Mouse (Mus musculus) lung, adult 2 months (tissue): ENCODE measurements around the gene Hcn2.

Source experiments
- CTCF ChIP-seq: fragments of 200-500 bp; IDR thresholded peaks from 2 replicates; pipeline ENCODE4 v1.5.1; 2011; ENCODE audit warnings: mild to moderate bottlenecking, low read length, control low read depth; ENCODE audit not compliant: insufficient read depth
- POLR2A ChIP-seq: fragments of 200-500 bp; IDR thresholded peaks from 2 replicates; pipeline ENCODE4 v1.6.1; 2011; ENCODE audit warnings: low read depth, mild to moderate bottlenecking, control low read depth, low read length, borderline replicate concordance; ENCODE audit errors: extremely low read depth

DNA sequence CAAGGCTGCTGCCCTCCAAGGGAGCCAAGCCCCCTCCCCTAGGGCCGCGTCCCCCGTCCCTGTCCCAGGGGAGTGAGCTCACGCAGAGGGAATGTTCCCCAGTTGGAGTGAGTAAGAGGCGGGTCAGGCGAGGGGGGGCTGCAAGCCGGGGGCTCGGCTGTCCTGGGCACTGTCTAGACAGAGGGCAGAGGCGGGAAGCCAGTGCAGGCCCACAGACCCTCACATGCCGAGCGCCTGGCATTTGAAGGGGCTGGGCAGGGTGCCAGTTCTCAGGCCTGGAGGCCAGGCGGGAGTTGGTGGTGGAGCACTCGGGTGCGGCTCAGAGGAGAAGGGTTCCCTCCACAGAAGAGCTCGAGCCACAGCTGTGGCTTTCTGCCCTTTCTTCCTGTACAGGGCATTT is 61.6 kb downstream of the Hcn2 start:
- no peak for TF ChIP-seq CTCF
- no peak for TF ChIP-seq POLR2A
